Mouse (Mus musculus): ENCODE data around the gene Mycl. TPM values are rescaled to one million over a fixed set of nuclear protein-coding genes. Genes with fewer than 3 reads are reported as not detected.

The Mycl gene
- polyA plus RNA-seq, 1 experiment from 2014 or later = 15.2 TPM

- peak within 1 kb of the TSS; percentile 83 for H3K27ac ChIP-seq (ENCODE audit: low read depth)
- H3K9ac ChIP-seq = peak within 1 kb of the TSS; percentile 91
- TF ChIP-seq CTCF (IDR thresholded peaks at IDR 0.05; ENCODE audit: low read depth) = no peak
- ATAC-seq (ENCODE audit: insufficient read depth) (peak; percentile 97), DNase-seq (peak; percentile 97)
- H3K36me3 ChIP-seq (ENCODE audit: insufficient read depth) = 0 out of 2 replicates have a peak, but pooled peaks cover 3% of the 10 kb centered on the region
- peak within 1 kb of the TSS; percentile 92 for H3K4me3 ChIP-seq (ENCODE audit: low read depth, low read length)
- H3K9me3 ChIP-seq (ENCODE audit: low read depth, low read length) = no peaks in the 10 kb centered on the region
- WGBS = under 1% methylated on average over 34 of the region's 34 CpGs
- H3K4me2 ChIP-seq = peak within 1 kb of the TSS; percentile 96
- H3K27me3 ChIP-seq (ENCODE audit: insufficient read depth, low read length) = no peaks in the 10 kb centered on the region
- H3K4me1 ChIP-seq (ENCODE audit: insufficient read depth) = peaks cover 15% of the 10 kb centered on the region
Measured at GRCm38 (mm10) chr4:123016451-123016957, 21.1 kb downstream of the Mycl start, which contains the start of gene Trit1. TSS of gene Trit1 (plus strand) at chr4:123016597.

GRCm38 (mm10) chr4:123021591-123021990, 26.1 kb downstream of the Mycl start:
- no peak overlapping the region for H3K9ac ChIP-seq
- ATAC-seq (ENCODE audit: insufficient read depth) (no peak), DNase-seq (no peak)
- H3K27me3 ChIP-seq (ENCODE audit: insufficient read depth, low read length) = no peaks in the 10 kb centered on the region
- no peaks in the 10 kb centered on the region for H3K9me3 ChIP-seq (ENCODE audit: low read depth, low read length)
- no peak overlapping the region for H3K4me2 ChIP-seq
- H3K36me3 ChIP-seq (ENCODE audit: insufficient read depth) = peaks cover 16% of the 10 kb centered on the region; the same call in 1 of the 2 replicates
- peaks cover 15% of the 10 kb centered on the region for H3K4me1 ChIP-seq (ENCODE audit: insufficient read depth)
- 94% methylated on average over 3 of the region's 3 CpGs for WGBS
- no peak for TF ChIP-seq CTCF (IDR thresholded peaks at IDR 0.05; ENCODE audit: low read depth)
- no peak overlapping the region for H3K4me3 ChIP-seq (ENCODE audit: low read depth, low read length)
- no peak overlapping the region for H3K27ac ChIP-seq (ENCODE audit: low read depth)

GRCm38 (mm10) chr4:123022896-123023295, 27.4 kb downstream of the Mycl start:
- DNase-seq (no peak), ATAC-seq (ENCODE audit: insufficient read depth) (no peak)
- TF ChIP-seq CTCF (IDR thresholded peaks at IDR 0.05; ENCODE audit: low read depth) = no peak
- Histone ChIP-seq H3K4me2 (no peak overlapping the region), H3K9ac (no peak overlapping the region), H3K4me1 (ENCODE audit: insufficient read depth) (peaks cover 11% of the 10 kb centered on the region), H3K36me3 (ENCODE audit: insufficient read depth) (peaks cover 30% of the 10 kb centered on the region), H3K9me3 (ENCODE audit: low read depth, low read length) (no peaks in the 10 kb centered on the region), H3K4me3 (ENCODE audit: low read depth, low read length) (no peak overlapping the region), H3K27me3 (ENCODE audit: insufficient read depth, low read length) (no peaks in the 10 kb centered on the region), H3K27ac (ENCODE audit: low read depth) (no peak overlapping the region)
- WGBS = 92% methylated on average over 1 of the region's 1 CpGs

GRCm38 (mm10) chr4:123025418-123025817, 30.0 kb downstream of the Mycl start:
- no peaks in the 10 kb centered on the region for H3K9me3 ChIP-seq (ENCODE audit: low read depth, low read length)
- TF ChIP-seq CTCF (IDR thresholded peaks at IDR 0.05; ENCODE audit: low read depth) = no peak
- no peak overlapping the region for H3K4me3 ChIP-seq (ENCODE audit: low read depth, low read length)
- H3K9ac ChIP-seq = no peak overlapping the region
- no peaks in the 10 kb centered on the region for H3K4me1 ChIP-seq (ENCODE audit: insufficient read depth)
- H3K4me2 ChIP-seq = no peak overlapping the region
- no peaks in the 10 kb centered on the region for H3K27me3 ChIP-seq (ENCODE audit: insufficient read depth, low read length)
- ATAC-seq (ENCODE audit: insufficient read depth) (no peak), DNase-seq (no peak)
- H3K36me3 ChIP-seq (ENCODE audit: insufficient read depth) = peaks cover 44% of the 10 kb centered on the region
- H3K27ac ChIP-seq (ENCODE audit: low read depth) = no peak overlapping the region
- WGBS = 64% methylated on average over 2 of the region's 2 CpGs

GRCm38 (mm10) chr4:123026161-123026560, 30.7 kb downstream of the Mycl start:
- H3K36me3 ChIP-seq (ENCODE audit: insufficient read depth) = peaks cover 52% of the 10 kb centered on the region
- no peak for DNase-seq

GRCm38 (mm10) chr4:123026597-123026996, 31.1 kb downstream of the Mycl start:
- no peak for DNase-seq
- Histone ChIP-seq H3K27ac (ENCODE audit: low read depth) (no peak overlapping the region), H3K9ac (no peak overlapping the region), H3K4me2 (no peak overlapping the region), H3K4me3 (ENCODE audit: low read depth, low read length) (no peak overlapping the region), H3K4me1 (ENCODE audit: insufficient read depth) (no peaks in the 10 kb centered on the region), H3K36me3 (ENCODE audit: insufficient read depth) (peaks cover 52% of the 10 kb centered on the region), H3K9me3 (ENCODE audit: low read depth, low read length) (no peaks in the 10 kb centered on the region), H3K27me3 (ENCODE audit: insufficient read depth, low read length) (no peaks in the 10 kb centered on the region)
- 76% methylated on average over 4 of the region's 4 CpGs for WGBS
- no peak for TF ChIP-seq CTCF (IDR thresholded peaks at IDR 0.05; ENCODE audit: low read depth)
- no peak for ATAC-seq (ENCODE audit: insufficient read depth)

More at GRCm38 (mm10) chr4:123026161-123026560, 30.7 kb downstream of the Mycl start:
- Histone ChIP-seq H3K4me3 (ENCODE audit: low read depth, low read length) (no peak overlapping the region), H3K9ac (no peak overlapping the region), H3K9me3 (ENCODE audit: low read depth, low read length) (no peaks in the 10 kb centered on the region), H3K4me1 (ENCODE audit: insufficient read depth) (no peaks in the 10 kb centered on the region), H3K4me2 (no peak overlapping the region), H3K27ac (ENCODE audit: low read depth) (no peak overlapping the region), H3K27me3 (ENCODE audit: insufficient read depth, low read length) (no peaks in the 10 kb centered on the region)
- no peak for TF ChIP-seq CTCF (IDR thresholded peaks at IDR 0.05; ENCODE audit: low read depth)
- ATAC-seq (ENCODE audit: insufficient read depth) = no peak
- 95% methylated on average over 13 of the region's 13 CpGs for WGBS

- Histone ChIP-seq H3K36me3 (ENCODE audit: insufficient read depth) (peaks cover 33% of the 10 kb centered on the region), H3K9ac (no peak overlapping the region), H3K4me1 (ENCODE audit: insufficient read depth) (no peaks in the 10 kb centered on the region), H3K4me3 (ENCODE audit: low read depth, low read length) (no peak overlapping the region), H3K4me2 (no peak overlapping the region), H3K27me3 (ENCODE audit: insufficient read depth, low read length) (no peaks in the 10 kb centered on the region), H3K9me3 (ENCODE audit: low read depth, low read length) (no peaks in the 10 kb centered on the region), H3K27ac (ENCODE audit: low read depth) (no peak overlapping the region)
- TF ChIP-seq CTCF (IDR thresholded peaks at IDR 0.05; ENCODE audit: low read depth) = no peak
- WGBS = 85% methylated on average over 2 of the region's 2 CpGs
- no peak for DNase-seq
- ATAC-seq (ENCODE audit: insufficient read depth) = no peak
Measured at GRCm38 (mm10) chr4:123034841-123035240, 39.4 kb downstream of the Mycl start.
